Mouse (Mus musculus) CD4-positive, CD25-positive, alpha-beta regulatory T cell (primary cell): Measurements from ENCODE around the gene Eml4. TPM values are rescaled to one million over a fixed set of nuclear protein-coding genes. Genes with fewer than 3 reads are reported as not detected.

ENCODE experiments used
- polyA plus RNA-seq: library from polyadenylated mRNA; unstranded; fragments of 100-300 nt; shearing (Covaris generic); gene quantifications from one replicate; pipeline ENCODE4 v1.2.1, GENCODE M21; 2017

The Eml4 gene
- 57.8 TPM for polyA plus RNA-seq

GRCm38 (mm10) chr17:83350379-83351091 lies at the start of gene Eml4:
Gene Eml4, plus strand, starts transcription at chr17:83350931.

DNA sequence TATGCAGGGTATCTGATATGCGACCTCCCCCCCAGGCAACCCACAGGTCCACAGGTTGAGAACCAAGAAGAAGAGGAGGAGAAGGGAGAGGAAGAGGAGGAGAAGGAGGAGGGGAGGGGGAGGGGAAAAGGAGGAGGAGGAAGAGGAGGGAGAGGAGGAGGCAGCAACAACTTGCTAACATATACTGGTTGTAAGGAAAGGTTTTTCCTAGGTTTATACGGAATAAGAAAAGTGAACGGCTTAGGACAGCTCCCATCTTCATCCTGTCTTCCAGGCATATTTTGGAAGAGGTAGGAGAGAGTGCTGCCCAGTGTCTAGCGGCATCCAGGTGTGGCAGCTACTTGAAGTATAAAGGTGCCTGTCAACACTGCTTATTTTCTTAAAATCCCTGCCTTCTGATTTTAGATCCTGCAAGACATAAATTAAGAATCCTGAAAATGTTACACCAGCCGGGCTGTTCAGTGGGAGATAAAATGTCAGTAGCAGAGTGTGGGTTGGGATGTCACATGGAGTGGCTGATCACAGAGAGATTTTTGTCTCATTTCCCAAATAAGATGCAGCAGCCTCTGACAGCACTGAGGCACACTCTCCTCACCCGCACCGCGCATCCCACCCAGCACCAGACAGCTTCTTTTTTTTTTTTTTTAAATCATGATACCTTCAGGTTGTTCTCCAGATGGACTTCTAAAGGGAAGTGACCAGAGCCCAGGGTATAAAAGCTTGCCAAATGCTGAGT lies 166.7 kb downstream of the Eml4 start, which contains the start of gene Cox7a2l:
Gene Cox7a2l (minus strand): TSS at position 51 of the 736 bp plus-strand sequence.

Other genes starting within 250 kb of the Eml4 start
- gene Pkdcc, start 135.6 kb upstream of the Eml4 start, polyA plus RNA-seq: 0.41 TPM
- 227 TPM for gene Cox7a2l, start 166.4 kb downstream of the Eml4 start, polyA plus RNA-seq